Mouse (Mus musculus) bone marrow, adult 2 months (tissue): ENCODE results near the gene Gm7247.
"Not testable (repeated sequence)": the region's sequence is repeated elsewhere in the genome, so short reads cannot be mapped to it uniquely, and the experiment has no call there.

Source experiments
- CTCF ChIP-seq: fragments of 200-500 bp; IDR thresholded peaks from 2 replicates; pipeline ENCODE4 v1.5.1; 2011; ENCODE audit warnings: low read length, control low read depth; ENCODE audit not compliant: control insufficient read depth, insufficient read depth
- POLR2A ChIP-seq: fragments of 200-500 bp; IDR thresholded peaks from 2 replicates; pipeline ENCODE4 v1.6.1; 2011; ENCODE audit warnings: low read depth, mild to moderate bottlenecking, control low read depth, low read length, borderline replicate concordance; ENCODE audit not compliant: control insufficient read depth

- TF ChIP-seq CTCF, POLR2A: not testable (repeated sequence)
Observed at GRCm38 (mm10) chr14:51573963-51574362, 212.4 kb downstream of the Gm7247 start, which contains the start of gene Gm17175.
